Mouse (Mus musculus) monocyte, adult 5-6 weeks (primary cell): ENCODE measurements around the gene Rps6kc1. TPM values are rescaled to one million over a fixed set of nuclear protein-coding genes. Genes with fewer than 3 reads are reported as not detected.
A peak's percentile ranks its signal among the peaks of the same experiment; 100 is the strongest.
"Not testable (repeated sequence)": the region's sequence is repeated elsewhere in the genome, so short reads cannot be mapped to it uniquely, and the experiment has no call there.

Source experiments
- ATAC-seq: fragments of 153-309, 156-312 bp; replicated peaks from 2 replicates; pipeline ENCODE4 v1.8.0; 2017; ENCODE audit warnings: mild to moderate bottlenecking; ENCODE audit not compliant: low TSS enrichment, insufficient number of reproducible peaks, severe bottlenecking, poor library complexity, low FRiP score
- total RNA-seq: library from RNA; stranded (forward); fragments of 200-1000, 200-491, 200-594 nt; gene quantifications from 3 replicates; pipeline ENCODE4 v1.2.3, GENCODE M21; 2017

Gene Rps6kc1
- total RNA-seq: 14.6 to 18.0 TPM (median 17.6 TPM) in 3 replicates

GRCm38 (mm10) chr1:190911415-190912123 is at the start of gene Rps6kc1:
Rps6kc1 (minus strand) TSS chr1:190911770.
- ATAC-seq: peak; percentile 51

- no peak for ATAC-seq
These were observed 47.3 kb upstream of the Rps6kc1 start for GRCm38 (mm10) chr1:190958821-190959220.

- no peak for ATAC-seq
These were observed 41.4 kb upstream of the Rps6kc1 start for GRCm38 (mm10) chr1:190953009-190953408.

- no peak for ATAC-seq
These were observed 39.4 kb upstream of the Rps6kc1 start for GRCm38 (mm10) chr1:190951014-190951413.

GRCm38 (mm10) chr1:190948846-190949245 is 37.3 kb upstream of the Rps6kc1 start:
- ATAC-seq: no peak

- ATAC-seq: no peak
These were observed 36.9 kb upstream of the Rps6kc1 start for GRCm38 (mm10) chr1:190948439-190948838.

- no peak for ATAC-seq
These were observed 36.4 kb upstream of the Rps6kc1 start for GRCm38 (mm10) chr1:190947986-190948385.

GRCm38 (mm10) chr1:190944109-190944760 is 32.7 kb upstream of the Rps6kc1 start:
- ATAC-seq: peak; percentile 80

GRCm38 (mm10) chr1:190939803-190940202 is 28.2 kb upstream of the Rps6kc1 start:
- ATAC-seq: no peak

- no peak for ATAC-seq
These were observed 18.6 kb upstream of the Rps6kc1 start for GRCm38 (mm10) chr1:190930181-190930580.

GRCm38 (mm10) chr1:190929010-190929695 is 17.6 kb upstream of the Rps6kc1 start:
- peak; percentile 24; the same call in 1 of the 2 replicates for ATAC-seq

GRCm38 (mm10) chr1:190928370-190929009 is 16.9 kb upstream of the Rps6kc1 start:
- ATAC-seq: peak; percentile 97

- no peak for ATAC-seq
These were observed 16.3 kb upstream of the Rps6kc1 start for GRCm38 (mm10) chr1:190927751-190928369.

GRCm38 (mm10) chr1:190927311-190927710 is 15.7 kb upstream of the Rps6kc1 start:
- ATAC-seq: no peak

GRCm38 (mm10) chr1:190924812-190925211 is 13.2 kb upstream of the Rps6kc1 start, which contains the start of gene Angel2:
Angel2 (plus strand) TSS chr1:190925112.
- not testable (repeated sequence) for ATAC-seq

- 0 out of 2 replicates have a peak, but pooled peaks have one; percentile 35 for ATAC-seq
These were observed 8.3 kb upstream of the Rps6kc1 start for GRCm38 (mm10) chr1:190919725-190920469.

GRCm38 (mm10) chr1:190918938-190919337 is 7.4 kb upstream of the Rps6kc1 start:
- ATAC-seq: no peak

- ATAC-seq: no peak
These were observed 1.1 kb upstream of the Rps6kc1 start for GRCm38 (mm10) chr1:190912623-190913022.
